Mouse (Mus musculus) G1E (cell line): Measurements from ENCODE around the gene Mcub.

Experiments
- CTCF ChIP-seq: IDR thresholded peaks from 2 replicates; pipeline ENCODE4 v1.5.1; 2012; ENCODE audit warnings: low read depth, low read length, inconsistent platforms, mixed read lengths
- GATA1 ChIP-seq: IDR thresholded peaks from 2 replicates; pipeline ENCODE4 v1.6.1; 2012; ENCODE audit warnings: borderline replicate concordance, low read length, inconsistent platforms, mixed read lengths
- GATA2 ChIP-seq: IDR thresholded peaks from 2 replicates; pipeline ENCODE4 v1.6.1; 2012; ENCODE audit warnings: low read depth, low read length, inconsistent platforms, borderline replicate concordance

- TF ChIP-seq CTCF (no peak), GATA1 (no peak), GATA2 (no peak)
Observed at GRCm38 (mm10) chr3:129877327-129877726, 92.7 kb downstream of the Mcub start.
